Mouse (Mus musculus): ENCODE results near the gene Cphx3. TPM values are rescaled to one million over a fixed set of nuclear protein-coding genes. Genes with fewer than 3 reads are reported as not detected.
"Not testable (repeated sequence)": the region's sequence is repeated elsewhere in the genome, so short reads cannot be mapped to it uniquely, and the experiment has no call there.

Gene Cphx3
- polyA plus RNA-seq (2015; fragmentation: Nextera tagmentation; extraction: Ambion mirVana) = not detected in 2 replicates

- H3K4me2 ChIP-seq; H3K27ac ChIP-seq (replicated peaks); H3K36me3 ChIP-seq; H3K27me3 ChIP-seq (replicated peaks); H3K4me1 ChIP-seq; H3K9ac ChIP-seq (replicated peaks); ATAC-seq (ENCODE audit: low FRiP score); H3K4me3 ChIP-seq (replicated peaks); H3K9me3 ChIP-seq (replicated peaks): not testable (repeated sequence)
- no CpG with 5 or more reads among the region's 1 CpGs for WGBS
These were observed at the start of gene Cphx3 for GRCm38 (mm10) chr14:26081997-26082396. Cphx3 (plus strand) TSS chr14:26082297.

GRCm38 (mm10) chr14:26034364-26034763 is 47.7 kb upstream of the Cphx3 start:
- not testable (repeated sequence) for H3K36me3 ChIP-seq; H3K9ac ChIP-seq (replicated peaks); H3K27ac ChIP-seq (replicated peaks); H3K4me1 ChIP-seq; H3K27me3 ChIP-seq (replicated peaks); H3K4me2 ChIP-seq; H3K4me3 ChIP-seq (replicated peaks); ATAC-seq (ENCODE audit: low FRiP score); H3K9me3 ChIP-seq (replicated peaks)
- no CpG with 5 or more reads among the region's 3 CpGs for WGBS

- not testable (repeated sequence) for H3K9ac ChIP-seq (replicated peaks); H3K4me3 ChIP-seq (replicated peaks); H3K4me2 ChIP-seq; H3K27ac ChIP-seq (replicated peaks); ATAC-seq (ENCODE audit: low FRiP score); H3K9me3 ChIP-seq (replicated peaks); H3K4me1 ChIP-seq; H3K36me3 ChIP-seq; H3K27me3 ChIP-seq (replicated peaks)
- no CpG with 5 or more reads among the region's 6 CpGs for WGBS
These were observed 46.7 kb upstream of the Cphx3 start for GRCm38 (mm10) chr14:26035439-26035838.

GRCm38 (mm10) chr14:26042611-26043010 is 39.5 kb upstream of the Cphx3 start, which contains the start of gene Gm9780:
Gm9780 (minus strand) TSS chr14:26042711.
- no CpG with 5 or more reads among the region's 26 CpGs for WGBS
- H3K36me3 ChIP-seq = not testable (repeated sequence)

GRCm38 (mm10) chr14:26045007-26045406 is 37.1 kb upstream of the Cphx3 start:
- H3K4me2 ChIP-seq; H3K36me3 ChIP-seq; H3K27me3 ChIP-seq (replicated peaks); H3K9ac ChIP-seq (replicated peaks); H3K27ac ChIP-seq (replicated peaks); ATAC-seq (ENCODE audit: low FRiP score); H3K9me3 ChIP-seq (replicated peaks); H3K4me1 ChIP-seq; H3K4me3 ChIP-seq (replicated peaks): not testable (repeated sequence)
- no CpG with 5 or more reads among the region's 5 CpGs for WGBS

More at GRCm38 (mm10) chr14:26042611-26043010, 39.5 kb upstream of the Cphx3 start, which contains the start of gene Gm9780:
- H3K4me1 ChIP-seq; H3K9ac ChIP-seq (replicated peaks); H3K27me3 ChIP-seq (replicated peaks); ATAC-seq (ENCODE audit: low FRiP score); H3K4me3 ChIP-seq (replicated peaks); H3K4me2 ChIP-seq; H3K9me3 ChIP-seq (replicated peaks); H3K27ac ChIP-seq (replicated peaks): not testable (repeated sequence)

- not testable (repeated sequence) for H3K27me3 ChIP-seq (replicated peaks); ATAC-seq (ENCODE audit: low FRiP score); H3K9ac ChIP-seq (replicated peaks); H3K9me3 ChIP-seq (replicated peaks); H3K4me2 ChIP-seq; H3K4me1 ChIP-seq; H3K36me3 ChIP-seq; H3K4me3 ChIP-seq (replicated peaks); H3K27ac ChIP-seq (replicated peaks)
- WGBS = no CpG with 5 or more reads among the region's 8 CpGs
These were observed 35.1 kb upstream of the Cphx3 start for GRCm38 (mm10) chr14:26047026-26047425.

GRCm38 (mm10) chr14:26048767-26049166 is 33.3 kb upstream of the Cphx3 start:
- not testable (repeated sequence) for H3K9me3 ChIP-seq (replicated peaks); H3K4me2 ChIP-seq; ATAC-seq (ENCODE audit: low FRiP score); H3K4me3 ChIP-seq (replicated peaks); H3K27me3 ChIP-seq (replicated peaks); H3K36me3 ChIP-seq; H3K9ac ChIP-seq (replicated peaks); H3K4me1 ChIP-seq; H3K27ac ChIP-seq (replicated peaks)
- WGBS = no CpG with 5 or more reads among the region's 9 CpGs

GRCm38 (mm10) chr14:26058184-26058583 is 23.9 kb upstream of the Cphx3 start:
- not testable (repeated sequence) for H3K4me3 ChIP-seq (replicated peaks); H3K9me3 ChIP-seq (replicated peaks); ATAC-seq (ENCODE audit: low FRiP score); H3K36me3 ChIP-seq; H3K4me1 ChIP-seq; H3K27me3 ChIP-seq (replicated peaks); H3K27ac ChIP-seq (replicated peaks); H3K4me2 ChIP-seq; H3K9ac ChIP-seq (replicated peaks)
- no CpG with 5 or more reads among the region's 3 CpGs for WGBS

- not testable (repeated sequence) for H3K4me1 ChIP-seq; H3K27me3 ChIP-seq (replicated peaks); H3K4me2 ChIP-seq; H3K36me3 ChIP-seq; ATAC-seq (ENCODE audit: low FRiP score); H3K9ac ChIP-seq (replicated peaks); H3K4me3 ChIP-seq (replicated peaks); H3K27ac ChIP-seq (replicated peaks); H3K9me3 ChIP-seq (replicated peaks)
- WGBS = no CpG with 5 or more reads among the region's 6 CpGs
These were observed 22.7 kb upstream of the Cphx3 start for GRCm38 (mm10) chr14:26059362-26059761.

GRCm38 (mm10) chr14:26066574-26067324 is 15.3 kb upstream of the Cphx3 start:
- H3K4me2 ChIP-seq; H3K27ac ChIP-seq (replicated peaks); H3K9ac ChIP-seq (replicated peaks); H3K36me3 ChIP-seq; H3K4me3 ChIP-seq (replicated peaks); H3K9me3 ChIP-seq (replicated peaks); H3K27me3 ChIP-seq (replicated peaks); H3K4me1 ChIP-seq: not testable (repeated sequence)
- ATAC-seq (ENCODE audit: low FRiP score) = peak; percentile 90
- no CpG with 5 or more reads among the region's 44 CpGs for WGBS

GRCm38 (mm10) chr14:26067325-26067633 is 14.8 kb upstream of the Cphx3 start, which contains the start of gene Tmem254c:
Tmem254c (minus strand) TSS chr14:26067355.
- not testable (repeated sequence) for H3K27me3 ChIP-seq (replicated peaks)

GRCm38 (mm10) chr14:26076620-26077390 is 5.3 kb upstream of the Cphx3 start:
- not testable (repeated sequence) for H3K4me1 ChIP-seq; H3K9me3 ChIP-seq (replicated peaks); H3K9ac ChIP-seq (replicated peaks); H3K27me3 ChIP-seq (replicated peaks); H3K27ac ChIP-seq (replicated peaks); H3K4me3 ChIP-seq (replicated peaks); H3K36me3 ChIP-seq; ATAC-seq (ENCODE audit: low FRiP score); H3K4me2 ChIP-seq
- no CpG with 5 or more reads among the region's 5 CpGs for WGBS

More at GRCm38 (mm10) chr14:26067325-26067633, 14.8 kb upstream of the Cphx3 start, which contains the start of gene Tmem254c:
- not testable (repeated sequence) for H3K4me3 ChIP-seq (replicated peaks); H3K9me3 ChIP-seq (replicated peaks); H3K27ac ChIP-seq (replicated peaks); H3K36me3 ChIP-seq; H3K4me2 ChIP-seq; H3K9ac ChIP-seq (replicated peaks); H3K4me1 ChIP-seq
- peak; percentile 89 for ATAC-seq (ENCODE audit: low FRiP score)
- no CpG with 5 or more reads among the region's 10 CpGs for WGBS
